ENCODE assay signal across 9 mouse cellular contexts in genomic region chr7:25706578-25707170, GRCm38 (mm10). TPM values are rescaled to one million over a fixed set of nuclear protein-coding genes. Genes with fewer than 3 reads are reported as not detected.
DNase-seq lines count a peak whose midpoint lies in the region; ATAC-seq and TF ChIP-seq lines count a peak whose summit lies in the region.
"Had no signal": no experiment of that assay in that cellular context is flagged by ENCODE, and none has a peak within 500 bp of the region (broad histone marks: within the 10 kb centered on the region; RNA-seq: fewer than 3 reads in every experiment).

No protein-coding gene starts in this region.

- H3K4me3 ChIP-seq in kidney, adult 2 months (ENCODE audit: insufficient read depth, low read depth, low read length) = no peak overlapping the region
- no peak overlapping the region for H3K4me3 ChIP-seq in MEL (ENCODE audit: control insufficient read depth in 1 of 2, insufficient read depth in 1 of 2, low read depth in 2 of 2, low read length in 2 of 2)
- no peak overlapping the region for H3K4me3 ChIP-seq in heart, embryonic 11.5 days (ENCODE audit: low read depth, low read length)
- H3K4me3 ChIP-seq in forebrain, postnatal 0 days (ENCODE audit: low read depth, low read length) = no peak overlapping the region

- no peak for TF ChIP-seq RAD21 in MEL (IDR thresholded peaks at IDR 0.05; ENCODE audit: low read depth, low read length)

- no peaks in the 10 kb centered on the region for H3K36me3 ChIP-seq in kidney, adult 2 months (ENCODE audit: control insufficient read depth, insufficient read depth, low read length)
- peaks cover 5 to 17% of the 10 kb centered on the region in 2 experiments for H3K36me3 ChIP-seq in MEL (ENCODE audit: control insufficient read depth in 1 of 2, insufficient read depth in 2 of 2, low read length in 2 of 2)
- H3K36me3 ChIP-seq in heart, embryonic 11.5 days (ENCODE audit: control insufficient read depth, insufficient read depth, low read length) = no peaks in the 10 kb centered on the region; the same call in 1 of the 2 replicates
- H3K36me3 ChIP-seq in forebrain, postnatal 0 days (ENCODE audit: insufficient read depth) = no peaks in the 10 kb centered on the region; the same call in 1 of the 2 replicates

- no peaks in the 10 kb centered on the region for H3K27me3 ChIP-seq in kidney, adult 2 months (replicated peaks; ENCODE audit: control insufficient read depth, insufficient read depth, low read length)
- no peaks in the 10 kb centered on the region for H3K27me3 ChIP-seq in MEL (ENCODE audit: control insufficient read depth in 1 of 2, insufficient read depth in 2 of 2, low read length in 2 of 2)
- H3K27me3 ChIP-seq in heart, embryonic 11.5 days (ENCODE audit: control insufficient read depth, insufficient read depth, low read length) = no peaks in the 10 kb centered on the region
- H3K27me3 ChIP-seq in forebrain, postnatal 0 days (ENCODE audit: insufficient read depth, low read length) = no peaks in the 10 kb centered on the region

- no peak for ATAC-seq in heart, embryonic 11.5 days (replicated peaks; ENCODE audit: insufficient number of reproducible peaks, low FRiP score, low TSS enrichment)
- ATAC-seq in forebrain, postnatal 0 days = no peak
- ATAC-seq in erythroid progenitor cell, adult 5-6 weeks (replicated peaks; ENCODE audit: low FRiP score, poor library complexity, severe bottlenecking) = no peak

- peaks cover under 1% of the 10 kb centered on the region; the same call in 1 of the 2 replicates for H3K79me2 ChIP-seq in MEL (ENCODE audit: control insufficient read depth, insufficient read depth, low read length, poor library complexity)

- no peak overlapping the region for H3K9ac ChIP-seq in MEL (ENCODE audit: control insufficient read depth, low read depth, low read length, poor library complexity, severe bottlenecking)
- H3K9ac ChIP-seq in heart, embryonic 11.5 days (ENCODE audit: low read depth, low read length) = 0 out of 2 replicates have a peak overlapping the region, but pooled peaks have one; percentile 10
- no peak overlapping the region for H3K9ac ChIP-seq in forebrain, postnatal 0 days

- TF ChIP-seq EP300 in MEL (IDR thresholded peaks at IDR 0.05; ENCODE audit: low read depth in 1 of 2, low read length in 2 of 2) = no peak

- DNase-seq in kidney, adult 2 months = no peak
- DNase-seq in kidney, adult 18-20 months = no peak
- DNase-seq in MEL (ENCODE audit: low read depth, low spot score) = peak; percentile 67
- peak; percentile 54 for DNase-seq in lung, postnatal 36 days
- DNase-seq in forebrain, postnatal 0 days = no peak
- no peak for DNase-seq in cerebellum, postnatal 4 days (ENCODE audit: low spot score in 2 of 2)
- DNase-seq: adrenal gland, postnatal 10 days had no signal

- H3K4me1 ChIP-seq in kidney, adult 2 months (ENCODE audit: control insufficient read depth, insufficient read depth, low read length) = 0 out of 2 replicates have a peak, but pooled peaks cover 3% of the 10 kb centered on the region
- H3K4me1 ChIP-seq in MEL (ENCODE audit: control insufficient read depth in 1 of 2, insufficient read depth in 2 of 2, low read length in 2 of 2) = peaks cover 0 to 5% of the 10 kb centered on the region in 2 experiments; a peak in 1 of 4 replicates
- peaks cover 64% of the 10 kb centered on the region for H3K4me1 ChIP-seq in heart, embryonic 11.5 days (ENCODE audit: control insufficient read depth, insufficient read depth, low read length)
- 0 out of 2 replicates have a peak, but pooled peaks cover 2% of the 10 kb centered on the region for H3K4me1 ChIP-seq in forebrain, postnatal 0 days (ENCODE audit: insufficient read depth)

- H3K4me2 ChIP-seq in heart, embryonic 11.5 days = no peak overlapping the region
- no peak overlapping the region for H3K4me2 ChIP-seq in forebrain, postnatal 0 days (ENCODE audit: low read depth)

- WGBS in kidney, adult 2 months = 61% methylated on average over 7 of the region's 7 CpGs
- 56% methylated on average over 7 of the region's 7 CpGs for WGBS in heart, embryonic 11.5 days (ENCODE audit: insufficient replicate concordance)
- WGBS in forebrain, postnatal 0 days = 66% methylated on average over 7 of the region's 7 CpGs

- TF ChIP-seq CTCF in kidney, adult 2 months (conservative IDR thresholded peaks at IDR 0.05; ENCODE audit: insufficient read depth, insufficient read length, low read depth, low read length) = no peak
- TF ChIP-seq CTCF in MEL (IDR thresholded peaks at IDR 0.05 in 2 of 3, conservative IDR thresholded peaks at IDR 0.05 in 1 of 3; ENCODE audit: control insufficient read depth in 1 of 3, insufficient read depth in 1 of 3, low read depth in 2 of 3, low read length in 3 of 3, poor library complexity in 1 of 3, severe bottlenecking in 1 of 3) = no peak
- TF ChIP-seq CTCF in forebrain, postnatal 0 days (IDR thresholded peaks at IDR 0.05; ENCODE audit: low read depth) = no peak

- H3K27ac ChIP-seq in kidney, adult 2 months (ENCODE audit: insufficient read depth, low read depth, low read length) = peak overlapping the region; percentile 66; the same call in 1 of the 2 replicates
- H3K27ac ChIP-seq in MEL (ENCODE audit: control insufficient read depth, low read depth, low read length) = no peak overlapping the region
- H3K27ac ChIP-seq in heart, embryonic 11.5 days (ENCODE audit: low read depth, low read length) = peak overlapping the region; percentile 71; the same call in 1 of the 2 replicates
- no peak overlapping the region for H3K27ac ChIP-seq in forebrain, postnatal 0 days (ENCODE audit: low read depth, low read length)

- no peak for TF ChIP-seq POLR2A in kidney, adult 2 months (IDR thresholded peaks at IDR 0.05; ENCODE audit: low read depth, low read length)
- TF ChIP-seq POLR2A in MEL (IDR thresholded peaks at IDR 0.05; ENCODE audit: control insufficient read depth in 1 of 2, insufficient read depth in 1 of 2, low read depth in 1 of 2, low read length in 2 of 2, poor library complexity in 1 of 2) = 0 out of 4 replicates have a peak, but pooled peaks of 1 of the 2 experiments have one; percentile 34

- no peaks in the 10 kb centered on the region for H3K9me3 ChIP-seq in MEL (replicated peaks; ENCODE audit: insufficient read depth, low read length)
- 0 out of 2 replicates have a peak, but pooled peaks cover 3% of the 10 kb centered on the region for H3K9me3 ChIP-seq in heart, embryonic 11.5 days (replicated peaks; ENCODE audit: control insufficient read depth, low read length)
- no peaks in the 10 kb centered on the region for H3K9me3 ChIP-seq in forebrain, postnatal 0 days (ENCODE audit: low read length)

RNA-seq across cellular contexts. Expression of gene Ccdc97, which starts 12.2 kb away (rescaled TPM):
- polyA plus RNA-seq in kidney, adult 2 months (2012; rRNA removed) = 52.5 and 53.5 TPM in 2 replicates
- 8.0 and 8.4 TPM in 2 replicates for total RNA-seq in MEL (2012; rRNA removed)
- 10 to 100 TPM in 1 of 2 experiments, not detected in 1; 39.7 TPM for polyA plus RNA-seq in MEL (2012; ENCODE audit: insufficient read depth in 1 of 2, insufficient read length in 2 of 2, low read depth in 1 of 2, low replicate concordance in 2 of 2, missing spikeins in 1 of 2)
- polyA plus RNA-seq in heart, embryonic 11.5 days (2014; fragmentation: Nextera tagmentation; extraction: Ambion mirVana) = 25.5 and 25.6 TPM in 2 replicates
- total RNA-seq in forebrain, postnatal 0 days (2014; rRNA removed) = 21.1 and 37.6 TPM in 2 replicates
- polyA plus RNA-seq in forebrain, postnatal 0 days (2015; fragmentation: Nextera tagmentation; extraction: Ambion mirVana) = 31.7 and 32.0 TPM in 2 replicates
- 28.1 and 29.9 TPM in 2 replicates for total RNA-seq in erythroid progenitor cell, adult 5-6 weeks (2015; ENCODE audit: low replicate concordance)
- 13.9 and 34.8 TPM in 2 replicates for total RNA-seq in erythroid progenitor cell, adult 5-6 weeks (2017; ENCODE audit: low replicate concordance)

RNA-seq across cellular contexts. Expression of gene Tgfb1, which starts 19.9 kb away (rescaled TPM):
- 18.9 and 24.5 TPM in 2 replicates for polyA plus RNA-seq in kidney, adult 2 months (2012; rRNA removed)
- total RNA-seq in MEL (2012; rRNA removed) = 108 and 121 TPM in 2 replicates
- 100 to 1,000 TPM; 164 to 489 TPM for polyA plus RNA-seq in MEL (2012; ENCODE audit: insufficient read depth in 1 of 2, insufficient read length in 2 of 2, low read depth in 1 of 2, low replicate concordance in 2 of 2, missing spikeins in 1 of 2)
- polyA plus RNA-seq in heart, embryonic 11.5 days (2014; fragmentation: Nextera tagmentation; extraction: Ambion mirVana) = 3.5 and 3.6 TPM in 2 replicates
- total RNA-seq in forebrain, postnatal 0 days (2014; rRNA removed) = 1.6 and 3.1 TPM in 2 replicates
- polyA plus RNA-seq in forebrain, postnatal 0 days (2015; fragmentation: Nextera tagmentation; extraction: Ambion mirVana) = 0.39 and 0.56 TPM in 2 replicates
- 72.4 and 95.2 TPM in 2 replicates for total RNA-seq in erythroid progenitor cell, adult 5-6 weeks (2015; ENCODE audit: low replicate concordance)
- total RNA-seq in erythroid progenitor cell, adult 5-6 weeks (2017; ENCODE audit: low replicate concordance) = 15.0 and 19.8 TPM in 2 replicates

RNA-seq across cellular contexts. Expression of gene B9d2, which starts 26.1 kb away (rescaled TPM):
- 63.1 and 70.4 TPM in 2 replicates for polyA plus RNA-seq in kidney, adult 2 months (2012; rRNA removed)
- total RNA-seq in MEL (2012; rRNA removed) = 70.4 TPM in 2 replicates
- polyA plus RNA-seq in MEL (2012; ENCODE audit: insufficient read depth in 1 of 2, insufficient read length in 2 of 2, low read depth in 1 of 2, low replicate concordance in 2 of 2, missing spikeins in 1 of 2) = 100 to 1,000 TPM in 1 of 2 experiments, not detected in 1; 108 TPM
- 28.0 and 29.5 TPM in 2 replicates for polyA plus RNA-seq in heart, embryonic 11.5 days (2014; fragmentation: Nextera tagmentation; extraction: Ambion mirVana)
- 15.7 and 15.8 TPM in 2 replicates for total RNA-seq in forebrain, postnatal 0 days (2014; rRNA removed)
- polyA plus RNA-seq in forebrain, postnatal 0 days (2015; fragmentation: Nextera tagmentation; extraction: Ambion mirVana) = 58.2 and 60.1 TPM in 2 replicates
- total RNA-seq in erythroid progenitor cell, adult 5-6 weeks (2015; ENCODE audit: low replicate concordance) = 8.4 and 8.6 TPM in 2 replicates
- total RNA-seq in erythroid progenitor cell, adult 5-6 weeks (2017; ENCODE audit: low replicate concordance) = 2.1 and 10.1 TPM in 2 replicates

RNA-seq across cellular contexts. Expression of gene Tmem91, which starts 31.7 kb away (rescaled TPM):
- 0.27 and 0.48 TPM in 2 replicates for polyA plus RNA-seq in kidney, adult 2 months (2012; rRNA removed)
- 0.59 and 0.89 TPM in 2 replicates for total RNA-seq in MEL (2012; rRNA removed)
- polyA plus RNA-seq in MEL (2012; ENCODE audit: insufficient read depth in 1 of 2, insufficient read length in 2 of 2, low read depth in 1 of 2, low replicate concordance in 2 of 2, missing spikeins in 1 of 2) = 1 to 10 TPM in 1 of 2 experiments, not detected in 1; 3.3 TPM
- polyA plus RNA-seq in heart, embryonic 11.5 days (2014; fragmentation: Nextera tagmentation; extraction: Ambion mirVana) = 1.2 and 2.0 TPM in 2 replicates
- 32.8 and 40.3 TPM in 2 replicates for total RNA-seq in forebrain, postnatal 0 days (2014; rRNA removed)
- 40.9 and 61.4 TPM in 2 replicates for polyA plus RNA-seq in forebrain, postnatal 0 days (2015; fragmentation: Nextera tagmentation; extraction: Ambion mirVana)
- total RNA-seq in erythroid progenitor cell, adult 5-6 weeks (2015; ENCODE audit: low replicate concordance) = not detected in 2 replicates
- 4.2 TPM in 1 of 2 replicates, not detected in the other for total RNA-seq in erythroid progenitor cell, adult 5-6 weeks (2017; ENCODE audit: low replicate concordance)

RNA-seq across cellular contexts. Expression of gene Exosc5, which starts 47.7 kb away (rescaled TPM):
- polyA plus RNA-seq in kidney, adult 2 months (2012; rRNA removed) = 64.9 and 70.1 TPM in 2 replicates
- 106 and 109 TPM in 2 replicates for total RNA-seq in MEL (2012; rRNA removed)
- 100 to 1,000 TPM in 1 of 2 experiments, not detected in 1; 134 TPM for polyA plus RNA-seq in MEL (2012; ENCODE audit: insufficient read depth in 1 of 2, insufficient read length in 2 of 2, low read depth in 1 of 2, low replicate concordance in 2 of 2, missing spikeins in 1 of 2)
- 40.4 and 44.8 TPM in 2 replicates for polyA plus RNA-seq in heart, embryonic 11.5 days (2014; fragmentation: Nextera tagmentation; extraction: Ambion mirVana)
- 22.9 and 24.9 TPM in 2 replicates for total RNA-seq in forebrain, postnatal 0 days (2014; rRNA removed)
- 33.9 and 35.2 TPM in 2 replicates for polyA plus RNA-seq in forebrain, postnatal 0 days (2015; fragmentation: Nextera tagmentation; extraction: Ambion mirVana)
- 16.2 and 23.1 TPM in 2 replicates for total RNA-seq in erythroid progenitor cell, adult 5-6 weeks (2015; ENCODE audit: low replicate concordance)
- total RNA-seq in erythroid progenitor cell, adult 5-6 weeks (2017; ENCODE audit: low replicate concordance) = 4.9 and 11.7 TPM in 2 replicates

Comparison
In these comparisons a context has a peak if more than half of its experiments do, and no peak if none do; other contexts are left out.
1. DNase-seq: peak in MEL (single experiment) and lung, postnatal 36 days (single experiment); none in kidney, adult 2 months (single experiment), kidney, adult 18-20 months (single experiment), forebrain, postnatal 0 days (single experiment) and cerebellum, postnatal 4 days (0 of 2).
2. H3K27ac ChIP-seq: peak in kidney, adult 2 months (single experiment) and heart, embryonic 11.5 days (single experiment); none in MEL (single experiment) and forebrain, postnatal 0 days (single experiment).